Mouse (Mus musculus) C2C12 (cell line): ENCODE results near the gene Zbtb16.

Experiments used
- CTCF ChIP-seq: IDR thresholded peaks from one replicate; pipeline ENCODE4 v1.5.1; 2011; ENCODE audit not compliant: control insufficient read depth, insufficient read depth, insufficient read length
- MYOD1 ChIP-seq: IDR thresholded peaks from one replicate; pipeline ENCODE4 v1.6.1; 2011; ENCODE audit warnings: low read depth; ENCODE audit not compliant: control insufficient read depth, insufficient read length
- USF1 ChIP-seq: IDR thresholded peaks from one replicate; pipeline ENCODE4 v1.6.1; 2011; ENCODE audit warnings: low read depth, mild to moderate bottlenecking, control low read depth, moderate library complexity

DNA sequence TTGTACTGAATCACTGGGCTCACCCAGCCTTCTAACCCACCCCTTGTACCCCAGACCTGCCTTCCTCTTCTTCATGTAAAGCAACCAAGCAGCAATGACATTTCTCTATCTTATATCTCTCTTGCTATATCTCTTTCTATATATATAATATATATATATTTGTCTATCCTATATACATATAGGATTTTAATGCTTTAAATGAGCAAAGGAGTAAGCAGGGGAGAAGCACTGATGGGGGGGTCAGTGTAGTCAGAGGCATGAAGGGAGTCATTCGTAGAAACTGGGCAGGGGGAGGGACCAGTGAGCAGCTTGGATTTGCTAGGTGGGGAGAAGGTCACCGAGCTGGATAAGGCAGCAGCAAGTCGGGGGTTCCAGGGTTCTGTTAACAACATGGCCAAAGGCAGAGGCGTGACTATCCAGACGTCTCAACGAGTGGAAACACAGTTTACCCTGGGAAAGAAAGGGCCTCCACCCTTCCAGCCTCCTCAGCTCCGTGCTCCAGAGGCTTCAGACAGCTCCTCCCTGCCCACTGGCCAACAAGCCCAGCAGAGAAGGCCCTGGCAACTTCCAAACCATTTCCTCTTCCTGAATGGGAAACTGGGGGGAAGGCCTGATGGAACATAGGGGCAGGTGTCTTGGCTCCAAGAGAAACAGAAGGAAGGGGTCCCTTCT, 182.5 kb downstream of the Zbtb16 start:
- TF ChIP-seq CTCF, result no peak
- no peak for TF ChIP-seq USF1
- no peak for TF ChIP-seq MYOD1
